Mouse (Mus musculus) intestine, embryonic 16.5 days (tissue): ENCODE measurements around the gene Nufip1. TPM values are rescaled to one million over a fixed set of nuclear protein-coding genes. Genes with fewer than 3 reads are reported as not detected.
"Not testable (repeated sequence)": the region's sequence is repeated elsewhere in the genome, so short reads cannot be mapped to it uniquely, and the experiment has no call there.

Source experiments
- ATAC-seq: fragments of 200-750 bp; cut with Nextera tagmentation; 2 replicates; pipeline ENCODE4 v1.8.0; 2017; ENCODE audit warnings: moderate TSS enrichment, moderate library complexity
- H3K27ac ChIP-seq: fragments of 300-500 bp; sonication (generic); 2 replicates; pipeline ENCODE4 v1.5.1; 2014; ENCODE audit warnings: mild to moderate bottlenecking, low read length
- H3K27me3 ChIP-seq: fragments of 300-500 bp; sonication (generic); replicated peaks from 2 replicates; pipeline ENCODE4 v1.6.1; 2014; ENCODE audit warnings: low read length, control low read depth, mixed read lengths; ENCODE audit not compliant: control insufficient read depth, insufficient read depth
- H3K36me3 ChIP-seq: fragments of 300-500 bp; sonication (generic); 2 replicates; pipeline ENCODE4 v1.6.1; 2014; ENCODE audit warnings: low read length, control low read depth; ENCODE audit not compliant: control insufficient read depth, insufficient read depth
- H3K4me1 ChIP-seq: fragments of 300-500 bp; sonication (generic); 2 replicates; pipeline ENCODE4 v1.6.1; 2014; ENCODE audit warnings: low read length, control low read depth, mixed read lengths; ENCODE audit not compliant: control insufficient read depth, insufficient read depth
- H3K4me2 ChIP-seq: fragments of 300-500 bp; sonication (generic); 2 replicates; pipeline ENCODE4 v1.6.1; 2014; ENCODE audit warnings: low read depth, low read length, control low read depth
- H3K4me3 ChIP-seq: fragments of 300-500 bp; sonication (generic); 2 replicates; pipeline ENCODE4 v1.5.1; 2014; ENCODE audit warnings: mild to moderate bottlenecking, low read length
- H3K9ac ChIP-seq: fragments of 300-500 bp; sonication (generic); 2 replicates; pipeline ENCODE4 v1.6.1; 2014; ENCODE audit warnings: low read depth, low read length
- H3K9me3 ChIP-seq: fragments of 300-500 bp; sonication (generic); 2 replicates; pipeline ENCODE4 v1.6.1; 2016; ENCODE audit warnings: low read length, control low read depth; ENCODE audit not compliant: control insufficient read depth
- WGBS: fragments of 180-500 bp; shearing (Covaris S2); extraction: QIAGEN DNeasy Blood & Tissue Kit; methylation state at CpG from one replicate; pipeline ENCODE4 v1.1.7; 2014; 5-methylcytosine and 5-hydroxymethylcytosine counted together
- polyA plus RNA-seq: library from polyadenylated mRNA; unstranded; fragments of >200 nt; fragmentation: Nextera tagmentation; extraction: Ambion mirVana; gene quantifications from 2 replicates; pipeline ENCODE4 v1.2.1, GENCODE M21; 2015

Gene Nufip1
- polyA plus RNA-seq, 1 experiment from 2014 or later, result 15.0 TPM

- Histone ChIP-seq H3K9ac (peak overlapping the region; percentile 47), H3K27me3 (no peaks in the 10 kb centered on the region), H3K9me3 (no peaks in the 10 kb centered on the region), H3K4me2 (peak overlapping the region; percentile 36), H3K4me1 (peaks cover 8% of the 10 kb centered on the region; the same call in 1 of the 2 replicates), H3K4me3 (peak overlapping the region; percentile 40), H3K36me3 (no peaks in the 10 kb centered on the region), H3K27ac (peak overlapping the region; percentile 30)
- peak; percentile 73 for ATAC-seq
- WGBS, result 19% methylated on average over 13 of the region's 13 CpGs
These were observed 39.0 kb downstream of the Nufip1 start for GRCm38 (mm10) chr14:76149531-76150179.

- Histone ChIP-seq H3K9ac (no peak overlapping the region), H3K4me3 (no peak overlapping the region), H3K4me2 (no peak overlapping the region), H3K9me3 (no peaks in the 10 kb centered on the region), H3K27ac (0 out of 2 replicates have a peak overlapping the region, but pooled peaks have one; percentile 10), H3K4me1 (peaks cover 8% of the 10 kb centered on the region; the same call in 1 of the 2 replicates), H3K27me3 (no peaks in the 10 kb centered on the region), H3K36me3 (no peaks in the 10 kb centered on the region)
- WGBS, result 87% methylated on average over 11 of the region's 11 CpGs
- ATAC-seq, result no peak
These were observed 39.8 kb downstream of the Nufip1 start for GRCm38 (mm10) chr14:76150499-76150898.

DNA sequence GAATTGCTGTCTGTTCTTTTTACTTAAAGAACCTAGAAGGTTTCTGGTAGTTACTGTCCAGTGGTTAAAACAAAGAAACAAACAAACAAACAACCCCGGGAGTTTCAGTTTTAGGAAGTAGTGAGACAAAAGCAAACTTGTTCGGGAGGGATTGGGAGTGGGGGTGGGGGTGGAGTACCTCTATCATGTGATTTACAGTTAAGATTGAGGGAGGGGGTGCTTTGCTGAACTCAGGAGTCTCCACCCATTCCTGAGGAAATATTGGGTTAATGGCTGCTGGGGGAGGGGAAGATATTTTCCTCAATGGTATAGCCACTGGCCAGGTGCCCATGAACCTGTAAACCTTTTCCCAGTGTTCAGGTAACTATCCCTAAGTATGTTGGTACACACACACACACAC lies 40.3 kb downstream of the Nufip1 start:
- H3K27me3 ChIP-seq, result no peaks in the 10 kb centered on the region
- no peak overlapping the region for H3K4me3 ChIP-seq
- H3K4me2 ChIP-seq, result no peak overlapping the region
- no peaks in the 10 kb centered on the region for H3K9me3 ChIP-seq
- H3K36me3 ChIP-seq, result no peaks in the 10 kb centered on the region
- peaks cover 8% of the 10 kb centered on the region; the same call in 1 of the 2 replicates for H3K4me1 ChIP-seq
- H3K9ac ChIP-seq, result no peak overlapping the region
- WGBS, result 63% methylated on average over 2 of the region's 2 CpGs
- no peak for ATAC-seq
- no peak overlapping the region for H3K27ac ChIP-seq

GRCm38 (mm10) chr14:76151820-76152161 lies 41.1 kb downstream of the Nufip1 start:
- no peak for ATAC-seq
- Histone ChIP-seq H3K4me1 (peaks cover 8% of the 10 kb centered on the region; the same call in 1 of the 2 replicates), H3K9ac (peak overlapping the region; percentile 89), H3K9me3 (no peaks in the 10 kb centered on the region), H3K27ac (peak overlapping the region; percentile 99), H3K36me3 (no peaks in the 10 kb centered on the region), H3K4me2 (peak overlapping the region; percentile 65), H3K4me3 (peak overlapping the region; percentile 77), H3K27me3 (no peaks in the 10 kb centered on the region)
- 1% methylated on average over 10 of the region's 10 CpGs for WGBS

- Histone ChIP-seq H3K9ac (peak overlapping the region; percentile 89), H3K4me2 (peak overlapping the region; percentile 65), H3K4me3 (peak overlapping the region; percentile 77), H3K4me1 (peaks cover 8% of the 10 kb centered on the region; the same call in 1 of the 2 replicates), H3K27ac (peak overlapping the region; percentile 99), H3K9me3 (no peaks in the 10 kb centered on the region), H3K36me3 (no peaks in the 10 kb centered on the region), H3K27me3 (no peaks in the 10 kb centered on the region)
- ATAC-seq, result peak; percentile 94
- under 1% methylated on average over 41 of the region's 41 CpGs for WGBS
These were observed 41.7 kb downstream of the Nufip1 start for GRCm38 (mm10) chr14:76152162-76153002.

- no peaks in the 10 kb centered on the region for H3K27me3 ChIP-seq
- no peak for ATAC-seq
- no peaks in the 10 kb centered on the region for H3K9me3 ChIP-seq
- peak overlapping the region; percentile 49 for H3K27ac ChIP-seq
- peaks cover 8% of the 10 kb centered on the region; the same call in 1 of the 2 replicates for H3K4me1 ChIP-seq
- 8% methylated on average over 24 of the region's 24 CpGs for WGBS
- peak overlapping the region; percentile 77 for H3K4me3 ChIP-seq
- H3K36me3 ChIP-seq, result no peaks in the 10 kb centered on the region
- H3K9ac ChIP-seq, result peak overlapping the region; percentile 56
- peak overlapping the region; percentile 61 for H3K4me2 ChIP-seq
These were observed 42.4 kb downstream of the Nufip1 start for GRCm38 (mm10) chr14:76153003-76153675.

GRCm38 (mm10) chr14:76153828-76154227 lies 43.1 kb downstream of the Nufip1 start:
- H3K27ac ChIP-seq, result no peak overlapping the region
- peaks cover 8% of the 10 kb centered on the region; the same call in 1 of the 2 replicates for H3K4me1 ChIP-seq
- no peak for ATAC-seq
- 30% methylated on average over 6 of the region's 6 CpGs for WGBS
- no peaks in the 10 kb centered on the region for H3K9me3 ChIP-seq
- no peaks in the 10 kb centered on the region for H3K27me3 ChIP-seq
- no peak overlapping the region for H3K9ac ChIP-seq
- H3K4me2 ChIP-seq, result no peak overlapping the region
- H3K4me3 ChIP-seq, result no peak overlapping the region
- H3K36me3 ChIP-seq, result no peaks in the 10 kb centered on the region

GRCm38 (mm10) chr14:76158192-76158785 lies 47.6 kb downstream of the Nufip1 start:
- Histone ChIP-seq H3K27ac (no peak overlapping the region), H3K4me2 (no peak overlapping the region), H3K9ac (no peak overlapping the region), H3K27me3 (no peaks in the 10 kb centered on the region), H3K4me3 (no peak overlapping the region), H3K36me3 (no peaks in the 10 kb centered on the region), H3K4me1 (no peaks in the 10 kb centered on the region), H3K9me3 (no peaks in the 10 kb centered on the region)
- ATAC-seq, result no peak
- 63% methylated on average over 5 of the region's 5 CpGs for WGBS

DNA sequence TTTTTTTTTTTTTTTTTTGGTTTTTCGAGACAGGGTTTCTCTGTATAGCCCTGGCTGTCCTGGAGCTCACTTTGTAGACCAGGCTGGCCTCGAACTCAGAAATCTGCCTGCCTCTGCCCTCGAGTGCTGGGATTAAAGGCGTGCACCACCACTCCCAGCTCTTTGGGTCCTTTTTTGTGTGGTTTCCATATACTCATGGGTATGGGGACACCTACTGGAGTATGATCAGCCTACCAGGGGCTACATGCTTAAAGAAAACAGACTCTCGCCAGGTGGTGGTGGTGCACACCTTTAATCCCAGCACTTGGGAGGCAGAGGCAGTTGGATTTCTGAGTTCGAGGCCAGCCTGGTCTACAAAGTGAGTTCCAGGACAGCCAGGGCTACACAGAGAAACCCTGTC lies 49.9 kb downstream of the Nufip1 start:
- H3K4me2 ChIP-seq, H3K9me3 ChIP-seq, H3K9ac ChIP-seq, H3K4me3 ChIP-seq, H3K27ac ChIP-seq, ATAC-seq, H3K4me1 ChIP-seq, H3K27me3 ChIP-seq, H3K36me3 ChIP-seq: not testable (repeated sequence)
- 86% methylated on average over 5 of the region's 6 CpGs for WGBS
